Comparison of ENCODE assay signal across 8 mouse cellular contexts in the genomic region with DNA sequence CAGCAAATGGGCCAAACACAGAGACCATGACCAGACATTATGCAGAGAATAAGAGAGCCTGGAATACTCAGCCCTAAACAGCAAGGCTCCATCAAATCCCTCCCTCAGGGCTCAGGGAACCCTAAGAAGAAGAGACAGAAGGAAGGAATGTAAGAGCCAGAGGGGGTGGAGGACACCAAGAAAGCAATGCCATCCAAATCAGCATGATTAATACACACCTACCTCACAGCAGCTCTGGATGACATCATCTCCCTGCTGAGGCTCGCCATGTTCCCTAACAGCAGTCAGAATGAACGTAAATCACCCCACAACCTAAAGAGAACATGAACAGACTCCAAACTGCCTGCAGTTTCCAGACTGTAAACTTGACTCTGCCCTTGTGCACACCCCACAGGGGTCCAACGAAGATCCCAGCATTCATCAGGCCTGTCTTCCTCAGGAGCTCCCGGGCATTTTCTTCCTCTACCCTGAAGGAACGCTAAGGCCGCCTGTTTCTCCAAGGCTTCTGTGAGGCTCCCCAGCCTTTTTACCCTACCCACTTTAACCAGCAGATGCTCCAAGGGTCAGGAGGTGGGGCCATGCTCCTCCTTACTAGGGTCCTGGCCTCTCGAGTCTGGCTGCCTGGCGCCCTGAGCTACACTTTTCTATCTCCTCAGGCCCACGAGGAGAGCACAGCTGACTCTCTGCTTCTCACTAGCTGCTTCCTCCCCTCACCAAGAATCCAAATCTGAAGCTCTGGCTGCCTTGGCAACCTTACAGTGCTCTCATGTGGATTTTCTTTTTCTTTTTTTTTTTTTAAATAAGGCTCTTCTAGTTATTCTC. TPM values are rescaled to one million over a fixed set of nuclear protein-coding genes. Genes with fewer than 3 reads are reported as not detected.
DNase-seq lines count a peak whose midpoint lies in the region; ATAC-seq lines count a peak whose summit lies in the region.

No protein-coding gene starts in this region.

- 35% methylated on average over 9 of the region's 9 CpGs for WGBS in forebrain, embryonic 11.5 days
- 23% methylated on average over 9 of the region's 9 CpGs for WGBS in intestine, embryonic 15.5 days
- 11% methylated on average over 9 of the region's 9 CpGs for WGBS in limb, embryonic 13.5 days

- H3K9me3 ChIP-seq in forebrain, embryonic 11.5 days (ENCODE audit: control insufficient read depth, low read length), result no peaks in the 10 kb centered on the region
- no peaks in the 10 kb centered on the region for H3K9me3 ChIP-seq in intestine, embryonic 15.5 days
- no peaks in the 10 kb centered on the region for H3K9me3 ChIP-seq in limb, embryonic 13.5 days

- H3K36me3 ChIP-seq in forebrain, embryonic 11.5 days (ENCODE audit: control insufficient read depth, insufficient read depth, low read length), result no peaks in the 10 kb centered on the region
- H3K36me3 ChIP-seq in intestine, embryonic 15.5 days, result no peaks in the 10 kb centered on the region
- H3K36me3 ChIP-seq in limb, embryonic 13.5 days, result no peaks in the 10 kb centered on the region

- H3K4me2 ChIP-seq in forebrain, embryonic 11.5 days (ENCODE audit: low read depth, low read length, severe bottlenecking), result no peak overlapping the region
- peak overlapping the region; percentile 41 for H3K4me2 ChIP-seq in intestine, embryonic 15.5 days (replicated peaks)
- peak overlapping the region; percentile 45 for H3K4me2 ChIP-seq in limb, embryonic 13.5 days (replicated peaks)

- peak overlapping the region; percentile 17; the same call in 1 of the 2 replicates for H3K9ac ChIP-seq in forebrain, embryonic 11.5 days (ENCODE audit: low read length)
- no peak overlapping the region for H3K9ac ChIP-seq in intestine, embryonic 15.5 days
- H3K9ac ChIP-seq in limb, embryonic 13.5 days, result peak overlapping the region; percentile 59

- no peaks in the 10 kb centered on the region for H3K27me3 ChIP-seq in forebrain, embryonic 11.5 days (ENCODE audit: control insufficient read depth, insufficient read depth, low read length)
- no peaks in the 10 kb centered on the region for H3K27me3 ChIP-seq in intestine, embryonic 15.5 days (replicated peaks)
- no peaks in the 10 kb centered on the region for H3K27me3 ChIP-seq in limb, embryonic 13.5 days

- ATAC-seq in forebrain, embryonic 11.5 days (replicated peaks; ENCODE audit: low FRiP score), result no peak
- ATAC-seq in intestine, embryonic 15.5 days, result peak; percentile 69
- ATAC-seq in limb, embryonic 13.5 days (ENCODE audit: low FRiP score, low read depth), result 0 out of 2 replicates have a peak, but pooled peaks have one; percentile 40

- DNase-seq in ovary, postnatal 36 days (ENCODE audit: low spot score), result peak; percentile 19
- no peak for DNase-seq in ovary, adult 18-20 months (ENCODE audit: low spot score)
- peak; percentile 50 for DNase-seq in forebrain, embryonic 11.5 days (ENCODE audit: low spot score)
- DNase-seq in right cerebral cortex, postnatal 10 days (ENCODE audit: low spot score in 2 of 2), result peak; percentile 81 to 89
- no peak for DNase-seq in spleen, postnatal 4 days (ENCODE audit: low spot score in 2 of 2)
- DNase-seq in spleen, adult 18-20 months, result no peak

- no peak overlapping the region for H3K4me3 ChIP-seq in forebrain, embryonic 11.5 days (ENCODE audit: low read depth, low read length)
- H3K4me3 ChIP-seq in intestine, embryonic 15.5 days (replicated peaks), result no peak overlapping the region
- H3K4me3 ChIP-seq in limb, embryonic 13.5 days, result no peak overlapping the region

- H3K27ac ChIP-seq in forebrain, embryonic 11.5 days (ENCODE audit: low read depth, low read length), result peak overlapping the region; percentile 50; the same call in 1 of the 2 replicates
- H3K27ac ChIP-seq in intestine, embryonic 15.5 days, result peak overlapping the region; percentile 86
- H3K27ac ChIP-seq in limb, embryonic 13.5 days, result peak overlapping the region; percentile 77

- peaks cover 14% of the 10 kb centered on the region for H3K4me1 ChIP-seq in forebrain, embryonic 11.5 days (replicated peaks; ENCODE audit: control insufficient read depth, insufficient read depth, low read length)
- H3K4me1 ChIP-seq in intestine, embryonic 15.5 days (replicated peaks), result peaks cover 24% of the 10 kb centered on the region
- H3K4me1 ChIP-seq in limb, embryonic 13.5 days, result peaks cover 54% of the 10 kb centered on the region

RNA-seq across cellular contexts. Expression of a gene that starts 15.0 kb away (rescaled TPM):
- polyA plus RNA-seq in forebrain, embryonic 11.5 days (2014; fragmentation: Nextera tagmentation; extraction: Ambion mirVana), result 7.8 and 7.9 TPM in 2 replicates
- 3.5 and 3.9 TPM in 2 replicates for polyA plus RNA-seq in intestine, embryonic 15.5 days (2015; fragmentation: Nextera tagmentation; extraction: Ambion mirVana)
- 6.4 and 6.6 TPM in 2 replicates for polyA plus RNA-seq in limb, embryonic 13.5 days (2015; fragmentation: Nextera tagmentation; extraction: Ambion mirVana)

RNA-seq across cellular contexts. Expression of a gene that starts 40.7 kb away (rescaled TPM):
- polyA plus RNA-seq in forebrain, embryonic 11.5 days (2014; fragmentation: Nextera tagmentation; extraction: Ambion mirVana), result 0.25 and 0.47 TPM in 2 replicates
- 0.69 and 0.72 TPM in 2 replicates for polyA plus RNA-seq in intestine, embryonic 15.5 days (2015; fragmentation: Nextera tagmentation; extraction: Ambion mirVana)
- polyA plus RNA-seq in limb, embryonic 13.5 days (2015; fragmentation: Nextera tagmentation; extraction: Ambion mirVana), result 2.6 and 3.0 TPM in 2 replicates

Comparison
In these comparisons a context has a peak if more than half of its experiments do, and no peak if none do; other contexts are left out.
1. DNase-seq: peak in ovary, postnatal 36 days (single experiment), forebrain, embryonic 11.5 days (single experiment) and right cerebral cortex, postnatal 10 days (2 of 2); none in ovary, adult 18-20 months (single experiment), spleen, postnatal 4 days (0 of 2) and spleen, adult 18-20 months (0 of 2).
2. Peak in every context shown above with its lines, with median percentiles within 50 percentile points of each other: H3K27ac ChIP-seq.